In the genomic region with DNA sequence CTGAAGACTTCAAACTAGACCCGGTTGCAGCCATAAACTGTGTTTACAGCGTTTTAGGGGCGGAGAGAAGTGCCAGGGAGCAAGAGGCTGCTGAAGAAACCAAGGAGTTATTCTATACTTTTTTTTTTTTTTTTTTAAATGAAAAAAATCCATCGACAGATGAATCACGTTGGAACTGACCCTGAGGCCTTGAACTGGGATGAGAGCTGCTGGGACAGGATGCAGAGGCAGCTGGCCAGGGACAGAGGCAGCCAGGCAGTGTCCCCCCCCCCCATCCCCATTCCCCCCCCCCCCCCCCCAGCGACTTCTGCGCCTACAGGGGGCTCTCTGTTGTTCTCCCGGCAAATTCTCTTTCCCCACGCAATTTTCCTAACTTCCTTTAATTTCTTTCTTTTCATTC, we compare ENCODE assay signal across 22 mouse cellular contexts. TPM values are rescaled to one million over a fixed set of nuclear protein-coding genes. Genes with fewer than 3 reads are reported as not detected.
A peak's percentile ranks its signal among the peaks of the same experiment; 100 is the strongest.
DNase-seq lines count a peak whose midpoint lies in the region; ATAC-seq lines count a peak whose summit lies in the region.
"Had no signal": no experiment of that assay in that cellular context is flagged by ENCODE, and none has a peak within 500 bp of the region (broad histone marks: within the 10 kb centered on the region; RNA-seq: fewer than 3 reads in every experiment).

No protein-coding gene starts in this region.

- H3K27me3 ChIP-seq in embryonic facial prominence, embryonic 13.5 days, result no peaks in the 10 kb centered on the region
- H3K27me3 ChIP-seq in embryonic facial prominence, embryonic 10.5 days (replicated peaks; ENCODE audit: low read depth, poor library complexity, severe bottlenecking), result no peaks in the 10 kb centered on the region
- no peaks in the 10 kb centered on the region for H3K27me3 ChIP-seq in neural tube, embryonic 15.5 days (replicated peaks)
- H3K27me3 ChIP-seq: embryonic facial prominence, embryonic 15.5 days; heart, embryonic 12.5 days; intestine, embryonic 15.5 days had no signal

- no peak for ATAC-seq in embryonic facial prominence, embryonic 13.5 days (ENCODE audit: insufficient number of reproducible peaks, insufficient read depth, low FRiP score, low TSS enrichment, low read depth)
- no peak for ATAC-seq in neural tube, embryonic 15.5 days (ENCODE audit: low FRiP score)
- ATAC-seq: forebrain, embryonic 14.5 days; intestine, embryonic 15.5 days had no signal

- H3K9me3 ChIP-seq in embryonic facial prominence, embryonic 13.5 days, result peaks cover 3% of the 10 kb centered on the region; the same call in 1 of the 2 replicates
- 0 out of 2 replicates have a peak, but pooled peaks cover 2% of the 10 kb centered on the region for H3K9me3 ChIP-seq in embryonic facial prominence, embryonic 10.5 days
- 0 out of 2 replicates have a peak, but pooled peaks cover 5% of the 10 kb centered on the region for H3K9me3 ChIP-seq in neural tube, embryonic 15.5 days (replicated peaks)
- H3K9me3 ChIP-seq: embryonic facial prominence, embryonic 15.5 days; intestine, embryonic 15.5 days had no signal

- no peaks in the 10 kb centered on the region for H3K36me3 ChIP-seq in embryonic facial prominence, embryonic 13.5 days
- no peaks in the 10 kb centered on the region for H3K36me3 ChIP-seq in embryonic facial prominence, embryonic 10.5 days (replicated peaks)
- H3K36me3 ChIP-seq in neural tube, embryonic 15.5 days, result no peaks in the 10 kb centered on the region
- H3K36me3 ChIP-seq: embryonic facial prominence, embryonic 15.5 days; forebrain, embryonic 10.5 days; heart, embryonic 12.5 days; hindbrain, embryonic 10.5 days; intestine, embryonic 15.5 days had no signal

- no peak overlapping the region for H3K27ac ChIP-seq in embryonic facial prominence, embryonic 13.5 days
- H3K27ac ChIP-seq in embryonic facial prominence, embryonic 10.5 days (replicated peaks), result no peak overlapping the region
- H3K27ac ChIP-seq in neural tube, embryonic 15.5 days (replicated peaks), result peak overlapping the region; percentile 25; the same call in 1 of the 2 replicates
- H3K27ac ChIP-seq: embryonic facial prominence, embryonic 15.5 days; forebrain, embryonic 10.5 days; hindbrain, embryonic 10.5 days; hindbrain, embryonic 14.5 days; intestine, embryonic 15.5 days had no signal

- no peak overlapping the region for H3K9ac ChIP-seq in embryonic facial prominence, embryonic 13.5 days
- no peak overlapping the region for H3K9ac ChIP-seq in neural tube, embryonic 15.5 days (replicated peaks)
- H3K9ac ChIP-seq: embryonic facial prominence, embryonic 15.5 days; heart, embryonic 12.5 days; hindbrain, embryonic 14.5 days; intestine, embryonic 15.5 days had no signal

- no peak overlapping the region for H3K4me3 ChIP-seq in embryonic facial prominence, embryonic 13.5 days
- no peak overlapping the region for H3K4me3 ChIP-seq in embryonic facial prominence, embryonic 10.5 days
- H3K4me3 ChIP-seq in neural tube, embryonic 15.5 days (replicated peaks), result no peak overlapping the region
- H3K4me3 ChIP-seq: embryonic facial prominence, embryonic 15.5 days; erythroblast, embryonic 14.5 days; forebrain, embryonic 10.5 days; heart, embryonic 12.5 days; hindbrain, embryonic 10.5 days; intestine, embryonic 15.5 days had no signal

- DNase-seq in embryonic facial prominence, embryonic 10.5 days (ENCODE audit: low spot score), result no peak
- no peak for DNase-seq in neural tube, embryonic 10.5 days (ENCODE audit: extremely low spot score, low spot score)
- DNase-seq in adrenal gland, postnatal 14 days, result peak; percentile 36
- DNase-seq in forelimb bud, embryonic 11.5 days (ENCODE audit: low read depth, low spot score), result peak; percentile 35
- DNase-seq in lung, postnatal 36 days, result no peak
- no peak for DNase-seq in lung, postnatal 4 days
- DNase-seq: cerebellum, adult 11-12 months; cerebellum, adult 9-10 months; cerebellum, postnatal 25 days; gastrocnemius, postnatal 14 days; kidney, adult 8-10 months had no signal

- 12% methylated on average over 5 of the region's 9 CpGs for WGBS in embryonic facial prominence, embryonic 13.5 days
- WGBS in embryonic facial prominence, embryonic 10.5 days, result 41% methylated on average over 5 of the region's 9 CpGs
- 18% methylated on average over 7 of the region's 9 CpGs for WGBS in neural tube, embryonic 15.5 days

- H3K4me1 ChIP-seq in embryonic facial prominence, embryonic 13.5 days, result peaks cover 20% of the 10 kb centered on the region
- H3K4me1 ChIP-seq in embryonic facial prominence, embryonic 10.5 days, result peaks cover 25% of the 10 kb centered on the region
- peaks cover 22% of the 10 kb centered on the region for H3K4me1 ChIP-seq in neural tube, embryonic 15.5 days
- H3K4me1 ChIP-seq: heart, embryonic 12.5 days; intestine, embryonic 15.5 days had no signal

- peak overlapping the region; percentile 20; the same call in 1 of the 2 replicates for H3K4me2 ChIP-seq in embryonic facial prominence, embryonic 13.5 days
- H3K4me2 ChIP-seq in neural tube, embryonic 15.5 days, result no peak overlapping the region
- H3K4me2 ChIP-seq: embryonic facial prominence, embryonic 15.5 days; heart, embryonic 12.5 days; hindbrain, embryonic 14.5 days; intestine, embryonic 15.5 days had no signal

RNA-seq across cellular contexts. Expression of a gene that starts 39.7 kb away (rescaled TPM):
- 4.4 and 5.8 TPM in 2 replicates for polyA plus RNA-seq in embryonic facial prominence, embryonic 13.5 days (2015; fragmentation: Nextera tagmentation; extraction: Ambion mirVana)
- 5.6 and 6.0 TPM in 2 replicates for polyA plus RNA-seq in embryonic facial prominence, embryonic 10.5 days (2016; fragmentation: Nextera tagmentation; extraction: Ambion mirVana)
- 1.5 and 3.7 TPM in 2 replicates for polyA plus RNA-seq in neural tube, embryonic 15.5 days (2015; fragmentation: Nextera tagmentation; extraction: Ambion mirVana)
- 6.2 and 8.2 TPM in 2 replicates for total RNA-seq in adrenal gland, postnatal 14 days (2021)
- total RNA-seq: granulocyte monocyte progenitor cell, adult 5-6 weeks had no signal
- polyA plus RNA-seq: erythroblast, embryonic 14.5 days had no signal

Comparison
In these comparisons a context has a peak if more than half of its experiments do, and no peak if none do; other contexts are left out.
1. DNase-seq: peak in adrenal gland, postnatal 14 days (single experiment) and forelimb bud, embryonic 11.5 days (single experiment); none in embryonic facial prominence, embryonic 10.5 days (single experiment), neural tube, embryonic 10.5 days (single experiment), lung, postnatal 36 days (single experiment) and lung, postnatal 4 days (0 of 2).